Mouse (Mus musculus) right cerebral cortex, postnatal 14 days (tissue): ENCODE measurements around the gene Car9.
"Not testable (repeated sequence)": the region's sequence is repeated elsewhere in the genome, so short reads cannot be mapped to it uniquely, and the experiment has no call there.

Source experiments
- DNase-seq: peaks from one replicate; pipeline ENCODE4 v3.0.0; 2022

Car9 gene

DNA sequence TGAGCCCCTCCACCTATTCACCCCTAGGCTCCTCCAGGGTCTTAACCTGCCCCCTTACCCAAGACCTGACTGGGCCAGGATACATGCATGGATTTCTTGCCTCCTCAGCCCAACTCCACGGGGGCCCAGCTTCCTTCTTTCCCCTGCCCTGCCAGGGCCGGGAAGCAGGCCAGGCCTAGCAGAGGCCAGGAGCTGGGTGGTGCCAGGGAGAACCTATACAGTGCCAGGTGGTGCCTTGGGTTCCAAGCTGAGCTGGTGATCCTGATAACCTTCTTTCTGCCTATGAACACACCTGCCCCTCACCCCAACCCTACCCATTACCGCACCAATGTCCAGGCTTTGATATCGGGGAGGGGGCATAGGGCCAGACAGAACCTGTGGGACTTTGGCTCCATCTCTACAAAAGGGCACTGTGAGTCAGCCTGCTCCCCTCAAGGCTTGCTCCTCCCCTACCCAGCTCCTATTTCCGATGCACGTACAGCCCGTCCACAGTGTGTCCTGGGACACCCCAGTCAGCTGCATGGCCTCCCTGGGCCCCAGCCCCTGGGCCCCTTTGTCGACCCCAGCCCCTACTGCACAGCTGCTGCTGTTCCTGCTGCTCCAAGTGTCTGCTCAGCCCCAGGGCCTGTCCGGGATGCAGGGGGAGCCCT lies at the start of gene Car9:
Car9 (plus strand) TSS at position 431 of the 650 bp plus-strand sequence.
- no peak for DNase-seq

DNA sequence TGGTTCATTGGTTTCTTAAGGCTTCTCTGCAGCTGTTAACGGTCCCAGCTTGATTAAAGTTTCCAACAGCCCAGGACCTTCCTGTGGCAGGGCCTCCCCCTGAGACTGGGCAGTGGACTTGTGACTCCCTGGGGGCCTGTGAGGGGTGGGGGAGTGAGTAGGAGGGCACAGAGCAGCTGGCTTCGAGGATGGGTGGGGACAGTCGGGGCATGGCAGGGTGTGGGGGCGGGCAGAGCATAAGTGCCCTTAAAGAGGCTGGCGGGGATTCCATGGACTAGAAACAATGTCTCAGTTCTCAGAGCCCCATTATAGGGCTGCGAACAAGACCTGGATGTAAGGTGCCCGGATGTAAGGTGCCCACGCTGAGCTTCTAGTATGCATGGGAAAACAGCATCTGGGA lies 49.6 kb upstream of the Car9 start:
- DNase-seq, result no peak

DNA sequence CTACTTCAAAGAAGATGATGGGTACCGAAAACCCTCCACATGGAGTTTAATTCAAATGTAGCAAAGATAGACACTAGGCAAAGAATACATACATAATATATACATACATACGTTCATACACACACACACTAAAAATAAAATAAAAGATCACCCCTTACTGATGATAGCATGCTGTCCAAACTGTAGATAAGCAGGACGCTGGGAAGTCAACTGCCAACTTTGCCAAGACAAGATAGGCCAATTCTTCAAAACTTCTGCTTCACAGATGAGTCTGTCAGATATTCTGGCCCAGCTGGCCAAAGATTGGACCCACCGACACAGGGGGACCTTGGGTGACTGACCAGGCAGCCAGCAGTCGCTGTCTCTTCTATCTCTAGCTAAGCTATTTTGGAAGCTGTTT lies 43.7 kb upstream of the Car9 start:
- DNase-seq, result no peak

DNA sequence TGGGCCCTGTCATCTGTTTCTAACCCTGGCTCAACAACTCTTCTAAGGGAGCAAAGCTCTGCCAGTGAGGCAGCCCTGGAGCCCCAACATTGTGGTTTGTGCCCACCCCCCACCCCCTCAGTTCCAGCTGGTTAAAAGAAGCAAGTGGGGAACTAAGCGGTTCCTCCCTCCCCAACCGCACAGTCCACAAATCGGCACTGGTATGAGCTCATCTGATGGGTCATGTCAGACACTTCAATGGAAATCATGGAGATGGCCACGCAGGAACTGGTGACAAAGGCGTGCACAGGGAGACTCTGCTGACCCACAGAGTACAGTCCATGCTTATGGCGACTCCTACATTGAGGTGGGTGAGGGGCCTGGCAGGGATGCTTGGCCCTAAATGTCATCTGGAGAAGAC lies 40.8 kb upstream of the Car9 start:
- no peak for DNase-seq

DNA sequence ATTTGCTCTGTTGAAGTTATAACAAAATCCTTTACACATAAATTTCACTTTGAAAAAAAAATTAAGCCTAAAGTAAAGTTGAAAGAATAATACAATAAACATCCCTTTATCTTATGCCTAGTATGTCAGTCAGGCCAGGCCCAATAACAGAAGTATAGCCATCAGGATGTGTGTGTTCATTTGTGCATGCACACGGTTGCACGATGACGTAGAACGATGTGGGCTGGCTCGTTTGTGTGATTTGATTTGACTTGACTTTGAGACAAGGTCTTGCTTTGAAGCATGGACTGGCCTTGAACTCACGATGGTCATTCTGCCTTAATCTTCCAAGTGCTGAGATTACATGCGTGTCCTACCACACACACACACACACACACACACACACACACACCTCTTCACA lies 39.9 kb upstream of the Car9 start:
- no peak for DNase-seq

DNA sequence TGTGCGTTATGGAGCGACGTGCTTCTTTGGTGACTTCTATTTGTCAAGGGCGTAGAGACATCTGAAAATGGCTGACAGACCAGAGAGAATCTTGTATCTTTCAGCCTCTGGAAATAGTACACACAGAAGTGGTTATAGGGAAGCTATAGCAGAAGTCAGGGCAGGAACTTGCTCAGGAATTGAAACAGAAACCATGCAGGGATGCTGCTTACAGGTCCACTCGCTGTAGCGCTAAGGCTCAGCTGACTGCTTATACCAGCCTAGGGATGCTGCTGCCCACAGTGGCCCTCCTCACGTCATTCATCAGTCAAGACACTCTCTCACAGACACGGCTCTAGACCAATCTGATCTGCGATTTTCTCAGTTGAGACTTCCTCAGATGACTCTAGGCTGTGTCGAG lies 36.5 kb upstream of the Car9 start:
- no peak for DNase-seq

DNA sequence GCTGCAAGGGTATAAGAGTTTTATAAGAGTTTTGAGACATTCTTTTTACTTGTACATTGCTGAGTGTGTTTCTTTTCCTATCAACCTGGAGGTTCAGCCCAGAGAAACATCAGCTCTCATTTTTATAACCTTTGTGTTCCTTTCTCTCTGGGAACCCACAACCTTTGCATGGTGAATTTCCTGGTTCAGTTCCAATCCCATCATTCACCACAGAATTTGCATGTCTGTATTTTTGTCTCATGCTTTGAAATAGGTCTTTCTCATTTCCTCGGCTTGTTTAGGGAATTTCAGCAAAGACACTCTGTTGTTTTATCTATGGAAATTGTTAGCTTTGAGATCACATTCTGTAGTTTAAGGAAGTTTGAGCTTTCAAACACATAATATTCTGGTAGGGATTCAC lies 33.1 kb upstream of the Car9 start:
- no peak for DNase-seq

DNA sequence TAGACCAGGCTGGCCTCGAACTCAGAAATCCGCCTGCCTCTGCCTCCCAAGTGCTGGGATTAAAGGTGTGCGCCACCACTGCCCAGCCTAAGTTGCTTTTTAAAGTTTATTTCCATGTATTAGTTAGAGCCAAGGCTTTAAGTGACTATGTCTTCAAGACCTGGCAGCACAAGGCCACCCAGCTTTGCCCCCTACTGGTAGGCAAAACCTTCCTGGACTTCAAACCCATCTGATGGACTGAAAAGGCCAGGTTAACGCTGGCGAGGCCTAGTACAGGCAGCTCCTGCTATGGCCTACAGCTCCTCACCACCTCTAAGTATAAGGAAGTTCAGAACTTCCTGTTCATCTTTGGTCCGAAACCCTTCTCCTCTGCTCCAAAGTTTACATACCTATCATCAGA lies 30.2 kb upstream of the Car9 start:
- DNase-seq, result no peak

DNA sequence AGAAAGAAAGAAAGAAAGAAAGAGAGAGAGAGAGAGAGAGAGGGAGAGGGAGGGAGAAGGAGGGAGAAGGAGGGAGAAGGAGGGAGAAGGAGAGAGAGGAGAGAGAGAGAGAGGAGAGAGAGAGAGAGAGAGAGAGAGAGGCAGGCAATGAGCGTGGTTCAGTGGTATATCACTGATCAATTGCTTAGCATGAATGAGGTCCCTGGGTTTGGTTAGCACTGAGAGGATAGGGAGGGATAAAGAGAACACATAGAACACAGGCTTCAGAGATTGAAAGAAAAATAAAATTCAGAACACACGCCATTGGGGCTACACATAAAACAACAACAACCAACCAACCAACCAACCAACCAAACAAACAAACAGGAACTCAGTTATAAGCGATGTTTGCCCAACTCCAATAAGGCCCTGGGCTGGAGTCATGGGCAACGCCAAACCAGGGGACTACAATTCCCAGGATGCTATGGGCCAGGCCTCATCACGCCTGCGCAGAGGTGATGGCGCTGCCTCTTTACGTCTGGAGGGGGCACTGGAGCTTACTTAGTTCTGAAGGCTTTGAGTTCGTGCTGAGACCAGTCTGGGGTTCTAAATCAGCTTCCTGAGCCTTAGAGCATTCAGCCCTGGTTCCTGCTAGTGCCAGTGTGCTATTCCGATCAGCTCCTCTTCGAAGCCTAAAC lies 28.8 kb upstream of the Car9 start:
- DNase-seq, result peak; percentile 81

DNA sequence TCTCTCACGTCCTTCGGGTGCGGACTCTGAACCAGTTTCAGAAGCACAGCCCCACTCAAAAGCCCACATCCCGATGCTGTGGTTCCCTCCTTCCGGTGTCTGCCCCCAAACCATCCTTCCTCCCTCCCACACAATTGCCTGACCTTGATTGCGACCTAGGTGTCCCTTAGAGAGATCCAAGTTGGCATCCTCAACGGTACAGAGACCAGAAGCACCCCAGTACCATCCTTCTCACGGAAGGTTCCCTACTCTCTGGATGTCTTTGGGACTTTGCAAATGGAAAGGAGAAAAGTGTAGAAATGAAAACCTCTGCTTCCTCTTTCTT lies 28.3 kb upstream of the Car9 start:
- DNase-seq, result no peak

DNA sequence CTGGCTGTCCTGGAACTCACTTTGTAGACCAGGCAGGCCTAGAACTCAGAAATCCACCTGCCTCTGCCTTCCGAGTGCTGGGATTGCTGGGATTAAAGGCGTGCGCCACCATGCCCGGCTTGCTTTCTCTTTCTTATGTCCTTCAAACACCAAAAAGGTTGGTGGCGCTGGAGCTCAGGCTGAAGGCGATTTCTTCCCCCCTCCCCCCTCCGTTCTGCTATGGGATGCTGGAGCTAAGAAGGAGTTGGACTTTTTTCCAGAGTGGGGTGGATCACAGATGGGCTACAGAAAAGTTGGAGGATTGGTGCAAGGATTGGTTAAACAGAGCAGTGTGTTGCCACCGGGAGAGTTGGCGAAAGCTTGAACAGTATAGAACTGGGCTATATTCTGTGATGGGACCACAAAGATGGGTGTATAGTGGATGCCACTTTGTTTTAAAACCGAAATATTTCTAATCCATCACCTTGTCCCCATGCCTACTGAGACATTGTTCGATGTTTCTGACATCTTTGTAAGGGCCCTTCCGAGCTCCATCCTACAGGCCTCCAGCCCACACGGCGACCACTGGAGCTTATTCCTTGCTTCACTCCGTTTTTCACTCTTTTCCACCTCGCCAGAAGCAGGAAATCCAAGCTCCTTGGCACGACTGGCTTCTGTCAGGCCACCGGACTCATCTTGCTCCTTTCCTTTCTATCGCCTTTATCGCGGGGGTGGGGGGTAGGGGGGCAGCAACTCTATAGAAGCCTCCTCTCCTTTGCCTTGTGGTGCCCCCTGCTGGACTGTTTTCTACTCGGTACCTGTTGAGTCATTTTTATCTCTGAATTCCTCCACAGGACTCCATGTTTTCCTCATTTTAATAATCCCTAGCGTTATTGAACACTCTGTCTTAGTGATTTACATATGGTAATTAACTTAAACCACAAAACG lies 27.6 kb upstream of the Car9 start:
- DNase-seq, result peak; percentile 81

DNA sequence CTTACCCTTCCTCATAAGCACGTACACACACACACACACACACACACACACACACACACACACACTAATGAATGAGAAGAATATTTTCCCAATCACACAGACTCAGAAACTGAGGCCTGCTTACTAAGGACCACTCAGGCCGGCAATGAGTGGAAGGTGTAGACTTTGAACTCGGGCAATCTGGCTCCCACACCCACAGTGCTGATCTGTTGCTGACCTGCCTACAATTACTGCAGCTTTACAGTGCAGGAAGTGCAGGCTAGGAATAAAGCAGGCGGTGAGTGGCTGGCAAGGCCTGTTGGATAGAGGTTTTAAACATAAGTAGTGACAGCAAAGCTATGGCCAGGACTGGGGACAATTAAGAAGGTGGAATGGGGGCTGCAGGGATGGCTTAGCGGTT lies 25.8 kb upstream of the Car9 start:
- no peak for DNase-seq

DNA sequence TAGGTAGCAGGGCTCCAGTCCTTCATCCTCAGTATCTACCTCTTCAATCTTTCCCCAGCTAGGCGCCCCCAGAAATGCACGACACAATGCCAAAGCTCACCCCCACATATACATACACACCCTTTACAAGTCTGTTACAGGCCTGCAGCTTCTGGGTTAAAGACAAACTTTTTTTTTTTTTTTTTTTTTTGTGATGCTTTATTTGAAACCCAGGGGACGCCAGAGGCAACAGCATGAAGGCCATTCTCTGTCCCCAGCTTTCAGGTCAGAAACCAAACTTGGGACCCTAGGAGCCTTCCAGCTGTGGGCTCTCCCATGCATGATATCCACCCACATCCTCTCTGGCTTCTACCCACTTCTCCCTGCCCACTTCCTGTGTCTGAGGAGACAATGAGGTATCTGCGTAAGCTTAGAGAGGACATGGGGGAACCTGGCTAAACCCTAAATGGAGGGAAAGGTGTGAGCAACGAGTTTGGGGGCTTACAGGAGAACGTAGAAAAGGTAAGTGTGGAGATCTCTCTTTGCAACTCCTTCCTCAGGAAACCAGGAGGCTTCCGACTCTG lies 24.8 kb upstream of the Car9 start:
- DNase-seq, result no peak

DNA sequence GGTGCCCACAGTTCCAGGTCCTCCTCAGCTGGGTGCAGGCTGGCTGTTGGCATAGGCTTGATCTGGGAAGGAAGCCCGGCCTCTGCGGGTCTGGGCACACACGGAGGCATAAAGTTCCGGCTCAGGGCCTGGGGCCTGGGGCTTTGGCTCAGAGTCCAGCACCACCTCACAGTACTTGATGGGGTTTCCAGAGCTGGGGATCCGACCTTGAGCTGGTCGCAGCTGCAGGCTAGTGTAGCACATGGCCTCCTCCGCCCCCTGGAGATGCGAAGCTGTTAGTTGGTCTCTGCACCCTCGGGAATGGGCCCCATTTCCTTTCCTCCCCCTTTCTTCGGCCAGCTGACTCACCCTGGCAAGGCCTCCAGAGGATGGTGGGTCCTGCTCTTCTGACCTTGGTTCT lies 24.2 kb upstream of the Car9 start:
- DNase-seq, result no peak

DNA sequence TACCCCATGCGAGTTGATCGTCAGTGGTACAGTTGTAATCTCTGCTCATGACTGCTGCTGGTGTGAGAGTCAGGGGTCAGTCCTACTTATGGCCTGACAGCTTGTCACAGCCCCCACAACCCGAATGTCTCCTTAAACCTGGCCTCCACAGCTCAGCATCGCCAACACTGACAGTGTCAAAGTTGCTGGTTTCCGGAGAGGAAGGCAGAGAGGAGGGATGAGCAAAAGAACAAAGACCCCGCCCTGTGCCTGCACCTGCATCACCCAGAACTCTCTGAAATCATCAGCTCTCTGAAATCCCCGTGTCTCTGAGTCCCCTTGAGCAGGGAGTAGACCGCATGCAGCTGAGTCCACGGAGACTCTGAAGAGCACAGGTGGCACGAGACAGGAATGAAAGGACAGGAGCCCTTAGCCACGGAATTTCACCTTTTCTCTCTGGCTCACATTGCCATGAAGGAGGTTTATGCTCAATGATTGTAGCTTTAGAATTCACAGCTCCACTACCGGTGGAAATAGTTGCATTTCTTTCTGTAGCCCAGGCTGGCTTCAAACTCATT lies 23.2 kb upstream of the Car9 start, which contains the start of gene Sit1:
Sit1 (minus strand) TSS at position 200 of the 557 bp plus-strand sequence.
- no peak for DNase-seq

DNA sequence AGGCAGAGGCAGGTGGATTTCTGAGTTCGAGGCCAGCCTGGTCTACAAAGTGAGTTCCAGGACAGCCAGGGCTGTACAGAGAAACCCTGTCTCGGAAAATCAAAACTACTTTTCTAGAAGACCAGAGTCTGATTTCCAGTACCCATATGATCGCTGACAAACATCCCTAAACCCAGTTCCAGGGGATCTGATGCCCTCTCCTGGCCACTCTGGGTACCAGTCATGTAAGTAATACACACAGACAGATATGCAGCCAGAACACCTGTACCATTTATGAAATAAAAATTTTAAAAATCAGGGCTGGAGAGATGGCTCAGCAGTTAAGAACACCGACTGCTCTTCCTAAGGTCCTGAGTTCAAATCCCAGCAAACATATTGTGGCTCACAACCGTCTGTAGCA lies 21.1 kb upstream of the Car9 start:
- DNase-seq, result not testable (repeated sequence)

DNA sequence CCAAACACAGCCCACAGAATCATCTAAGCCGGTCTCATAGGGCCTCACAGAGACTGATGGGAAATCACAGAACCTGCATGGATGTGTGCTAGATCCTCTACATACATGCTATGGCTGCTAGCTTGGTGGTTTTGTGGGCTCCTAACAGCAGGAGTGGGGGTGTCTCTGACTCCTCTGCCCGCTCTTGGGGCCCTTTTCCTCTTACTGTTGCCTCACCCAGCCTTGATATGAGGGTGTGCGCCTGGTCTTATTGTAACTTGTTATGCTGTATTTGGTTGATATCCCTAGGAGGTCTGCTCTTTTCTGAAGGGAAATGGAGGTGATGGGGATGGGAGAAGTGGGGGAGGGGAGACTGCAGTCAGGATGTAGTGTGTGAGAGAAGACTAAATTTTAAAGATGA lies 17.2 kb upstream of the Car9 start:
- no peak for DNase-seq

DNA sequence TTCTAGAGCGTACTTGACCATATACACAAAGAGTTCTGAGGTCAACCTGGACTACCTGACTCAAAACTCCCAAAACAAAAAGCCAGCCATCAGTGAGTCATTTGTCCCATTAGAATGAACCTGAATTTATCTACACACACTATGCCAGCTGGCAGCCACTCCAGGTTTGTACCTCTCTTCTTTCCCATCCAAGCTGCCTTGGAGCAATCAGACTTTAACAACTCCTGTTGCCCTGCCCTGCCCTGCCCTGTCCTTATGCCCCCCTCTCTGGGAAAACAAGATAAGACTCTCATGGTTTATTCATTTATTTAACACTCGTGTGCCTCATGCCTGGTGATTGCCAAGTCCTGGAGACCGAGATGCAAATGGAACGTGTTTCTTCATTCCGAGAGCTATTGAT lies 16.0 kb upstream of the Car9 start:
- DNase-seq, result no peak

DNA sequence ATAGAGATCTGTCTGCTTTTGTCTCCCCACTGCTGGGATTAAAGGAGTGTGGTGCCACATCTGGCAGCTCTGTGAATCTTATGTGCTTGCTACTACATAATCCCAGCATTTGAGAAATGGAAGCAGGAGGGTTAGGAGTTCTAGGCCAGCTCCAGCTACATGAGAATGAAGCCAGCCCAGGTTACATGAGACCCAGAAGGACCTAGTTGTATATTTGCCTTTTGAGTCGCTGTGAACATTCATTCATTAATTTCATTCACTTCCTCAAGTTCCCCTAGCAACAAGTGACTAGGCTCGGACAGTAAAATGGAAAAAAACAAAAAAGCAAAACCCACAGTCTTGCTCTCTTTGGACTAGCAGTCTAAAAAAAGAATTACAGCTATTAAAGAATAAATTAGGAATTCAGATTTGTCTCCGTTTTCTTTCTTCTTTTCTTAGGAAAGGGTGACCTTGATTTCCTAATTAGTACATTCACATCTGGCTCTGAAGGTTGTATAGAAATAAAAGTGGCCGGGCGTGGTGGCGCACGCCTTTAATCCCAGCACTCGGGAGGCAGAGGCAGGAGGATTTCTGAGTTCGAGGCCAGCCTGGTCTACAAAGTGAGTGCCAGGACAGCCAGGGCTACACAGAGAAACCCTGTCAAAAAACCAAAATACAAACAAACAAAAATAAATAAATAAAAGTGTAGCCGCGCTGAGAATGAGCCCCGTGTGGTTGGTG lies 14.5 kb upstream of the Car9 start:
- no peak for DNase-seq

DNA sequence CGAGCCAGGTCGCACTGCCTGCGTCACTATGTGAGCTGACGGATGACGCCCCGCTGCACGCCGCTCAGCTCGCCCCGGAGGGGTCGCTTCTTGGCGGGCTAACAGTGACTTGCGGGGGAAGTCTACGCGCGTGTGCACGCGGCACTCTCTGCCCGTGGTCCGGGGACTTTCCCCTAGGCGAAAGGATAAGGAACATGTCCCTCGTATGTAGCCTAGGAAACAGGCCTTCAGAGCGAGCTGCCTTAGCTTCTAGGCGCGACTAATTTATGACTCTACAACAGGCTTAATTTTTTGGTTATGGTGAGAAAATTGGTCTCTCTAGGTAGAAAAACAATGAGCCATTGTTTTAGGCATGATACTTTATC lies 14.0 kb upstream of the Car9 start, which contains the start of gene Ccdc107:
Ccdc107 (plus strand) TSS at position 80 of the 365 bp plus-strand sequence.
- DNase-seq, result peak; percentile 86

DNA sequence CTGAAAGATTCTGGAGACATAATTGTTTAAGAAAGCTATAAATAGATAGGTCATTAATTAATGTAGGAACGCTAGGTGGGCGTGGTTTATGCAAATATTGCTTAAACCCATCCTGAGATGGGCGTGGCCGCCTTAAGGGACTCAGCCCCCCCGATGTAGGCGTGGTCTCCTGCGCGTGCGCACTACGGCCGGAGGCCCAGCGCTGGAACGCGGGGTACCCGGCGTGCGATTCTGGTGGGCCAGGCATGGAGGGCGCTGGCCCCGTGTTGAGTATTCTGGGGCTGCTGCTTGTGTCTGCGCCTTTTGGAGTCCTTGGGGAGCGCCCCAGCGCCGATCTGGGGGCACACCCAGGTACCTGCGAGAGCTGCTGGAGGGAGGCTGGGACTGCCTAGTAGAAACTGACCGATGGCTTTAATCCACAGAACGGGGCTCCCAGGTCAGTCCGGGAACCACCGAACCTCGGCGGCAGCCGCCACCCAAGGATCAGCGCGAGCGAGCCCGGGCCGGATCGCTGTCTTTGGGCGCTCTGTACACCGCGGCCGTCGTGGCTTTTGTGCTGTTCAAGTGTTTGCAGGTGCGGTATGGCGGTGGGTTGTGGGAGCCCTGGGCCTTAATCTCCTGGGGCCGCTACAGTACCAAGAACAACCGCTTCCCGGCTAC lies 13.4 kb upstream of the Car9 start:
- DNase-seq, result peak; percentile 97

DNA sequence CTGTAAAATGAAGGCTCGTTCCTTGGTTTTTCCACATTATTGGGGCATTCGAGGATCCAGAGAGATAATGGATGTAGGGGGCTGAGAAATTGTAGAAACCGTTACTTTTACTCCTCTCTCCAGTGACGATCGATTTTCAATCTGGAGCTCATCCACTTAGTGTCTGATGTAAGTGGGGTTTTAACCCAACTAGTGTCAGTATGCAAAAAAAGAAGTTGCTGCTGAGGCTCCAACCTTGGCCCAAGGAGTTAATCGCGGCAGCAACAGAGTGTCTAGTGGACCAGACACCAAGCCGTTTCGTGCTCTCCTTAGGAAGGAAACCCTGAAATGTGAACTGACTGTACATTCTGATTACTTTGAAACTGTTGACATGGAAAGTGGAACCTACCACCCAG lies 12.9 kb upstream of the Car9 start:
- no peak for DNase-seq
